Mouse (Mus musculus) C2C12 (cell line): Measurements from ENCODE around the gene Pik3ap1.

Source experiments
- CEBPB ChIP-seq: IDR thresholded peaks from one replicate; pipeline ENCODE4 v1.6.1; 2011; ENCODE audit warnings: low read depth, mild to moderate bottlenecking, control low read depth, moderate library complexity
- CTCF ChIP-seq: IDR thresholded peaks from one replicate; pipeline ENCODE4 v1.5.1; 2011; ENCODE audit not compliant: control insufficient read depth, insufficient read depth, insufficient read length
- MAX ChIP-seq: IDR thresholded peaks from one replicate; pipeline ENCODE4 v1.6.1; 2011; ENCODE audit warnings: mild to moderate bottlenecking, control low read depth
- MYOD1 ChIP-seq: IDR thresholded peaks from one replicate; pipeline ENCODE4 v1.6.1; 2011; ENCODE audit warnings: low read depth; ENCODE audit not compliant: control insufficient read depth, insufficient read length
- MYOG ChIP-seq: IDR thresholded peaks from one replicate; pipeline ENCODE4 v1.6.1; 2011; ENCODE audit not compliant: control insufficient read depth, insufficient read length; ENCODE audit errors: extremely low read depth
- USF1 ChIP-seq: IDR thresholded peaks from one replicate; pipeline ENCODE4 v1.6.1; 2011; ENCODE audit warnings: low read depth, mild to moderate bottlenecking, control low read depth, moderate library complexity

- no peak for TF ChIP-seq CTCF
- TF ChIP-seq USF1: no peak
- TF ChIP-seq MAX: no peak
- TF ChIP-seq CEBPB: no peak
- no peak for TF ChIP-seq MYOG
- no peak for TF ChIP-seq MYOD1
Observed at GRCm38 (mm10) chr19:41290952-41291619, 93.8 kb downstream of the Pik3ap1 start.
